Mouse (Mus musculus) heart, postnatal 25 days (tissue): ENCODE measurements at regions not wholly inside any gene's neighbourhood (a gene's known extent, or its start where the extent isn't known, plus 50 kb on each side); places are given as distances from the start of the nearest gene placed in this dataset.

Experiments used
- DNase-seq: peaks from one replicate; pipeline ENCODE4 v3.0.0; 2022; ENCODE audit warnings: low spot score
- intact Hi-C: fragments of 180-260 bp; cut with DNase I; formaldehyde crosslinking; loops from one replicate; pipeline ENCODE4 v1.15.1; 2025

DNA sequence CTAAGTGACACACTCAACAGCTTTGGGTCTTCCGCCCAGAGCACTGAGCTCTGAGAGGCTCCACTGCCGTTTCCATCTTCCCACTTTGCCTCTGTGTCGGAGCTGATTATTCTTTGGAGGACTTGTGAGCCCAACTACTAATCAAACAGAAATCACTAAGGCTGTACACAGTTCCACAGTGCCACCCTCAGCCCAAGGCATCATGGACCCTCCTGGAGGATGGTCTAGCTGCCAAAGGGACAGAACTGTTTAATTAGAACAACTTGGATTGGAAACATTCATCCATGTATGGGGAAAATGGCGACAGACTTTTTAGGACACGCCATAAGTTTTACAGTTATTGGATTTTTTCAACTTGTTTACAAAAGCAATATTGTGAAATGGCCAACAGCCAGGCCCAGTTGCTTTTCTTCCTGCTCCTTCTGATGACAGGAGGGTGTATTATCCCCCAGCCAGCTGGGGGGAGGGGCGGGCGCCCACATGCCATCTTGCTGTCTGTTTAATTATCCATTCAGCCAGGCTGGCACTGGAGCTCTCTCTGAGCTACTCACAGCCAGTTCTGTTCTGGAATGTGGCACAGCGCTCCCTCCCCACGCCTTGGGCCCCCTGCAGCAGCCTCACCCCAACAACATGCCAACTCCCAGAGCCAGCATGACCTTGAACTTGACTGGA is 98.4 kb upstream of the Smad3 start:
- intact Hi-C loops, result no loop called here
- no peak for DNase-seq

DNA sequence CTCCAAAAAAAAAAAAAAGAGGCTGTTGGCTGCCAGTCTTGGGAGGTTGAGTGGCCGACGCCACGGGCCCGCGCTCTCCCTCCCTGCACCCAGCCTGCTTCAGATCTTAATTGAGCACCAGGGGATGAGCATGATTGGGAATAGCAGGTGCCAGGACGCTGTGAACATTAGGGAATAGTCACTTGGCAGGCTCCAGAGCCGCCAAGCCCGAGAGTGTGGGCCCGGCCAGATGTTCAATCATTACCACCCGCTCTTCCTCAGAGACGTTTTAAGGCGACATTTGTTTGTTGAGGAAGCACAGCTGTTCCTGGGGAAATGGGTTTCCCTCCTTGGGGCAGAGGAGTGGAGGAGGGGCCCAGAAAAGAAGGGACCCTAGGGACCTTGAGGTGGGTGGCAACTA is 94.0 kb upstream of the Smad3 start:
- no peak for DNase-seq
- intact Hi-C loops, result no loop called here

DNA sequence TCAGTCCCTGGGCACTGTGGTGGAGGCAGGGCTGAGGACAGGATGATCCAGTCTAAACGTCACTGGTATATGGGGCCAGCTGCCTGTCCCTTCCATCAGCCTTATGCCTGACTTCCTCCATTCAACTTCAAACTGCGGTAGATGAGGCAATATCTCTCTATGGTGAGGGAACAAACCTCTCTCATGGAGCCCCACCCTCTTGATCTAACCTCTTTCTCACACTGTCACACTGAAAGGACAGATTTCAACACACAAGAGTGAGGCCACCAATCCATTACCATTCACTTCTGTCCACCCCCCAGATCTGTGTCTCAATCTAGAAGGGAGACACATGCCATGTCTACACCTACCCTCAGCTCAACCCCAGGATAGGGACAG is 92.5 kb upstream of the Smad3 start:
- DNase-seq, result no peak
- intact Hi-C loops, result no loop called here

DNA sequence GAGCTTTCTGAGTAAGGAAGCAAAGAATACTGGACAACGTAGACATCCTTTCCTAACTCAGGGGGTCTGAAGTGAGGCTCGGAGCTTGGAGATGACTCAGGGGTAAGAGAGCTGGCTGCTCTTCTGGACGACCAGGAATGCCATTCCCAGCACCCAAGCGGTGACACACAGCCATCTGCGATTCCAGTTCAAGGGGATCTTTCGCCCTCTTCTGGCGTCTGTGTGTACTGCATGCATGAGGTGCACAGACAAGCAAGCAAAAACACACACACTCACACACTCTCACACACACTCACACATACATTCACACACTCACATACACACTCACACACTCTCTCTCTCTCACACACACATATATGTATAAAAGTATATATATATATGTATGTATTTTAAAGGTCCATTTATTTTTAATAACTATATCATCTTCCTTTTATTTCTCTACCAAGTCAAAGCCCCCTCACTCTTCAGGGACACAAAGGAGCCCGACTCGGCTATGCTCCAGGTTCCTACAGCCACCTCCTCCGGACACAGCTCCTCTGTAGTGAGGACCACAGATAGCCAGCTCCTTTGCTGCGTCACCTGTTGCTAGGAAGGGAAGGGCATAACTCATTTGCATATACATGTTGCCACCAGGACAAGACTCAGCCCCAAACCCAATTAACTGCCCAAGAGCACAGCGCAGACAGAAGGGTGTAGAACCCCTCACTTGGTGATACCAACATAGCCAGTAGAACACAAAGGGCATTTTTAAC is 91.9 kb upstream of the Smad3 start:
- DNase-seq, result no peak
- intact Hi-C loops, result no loop called here

DNA sequence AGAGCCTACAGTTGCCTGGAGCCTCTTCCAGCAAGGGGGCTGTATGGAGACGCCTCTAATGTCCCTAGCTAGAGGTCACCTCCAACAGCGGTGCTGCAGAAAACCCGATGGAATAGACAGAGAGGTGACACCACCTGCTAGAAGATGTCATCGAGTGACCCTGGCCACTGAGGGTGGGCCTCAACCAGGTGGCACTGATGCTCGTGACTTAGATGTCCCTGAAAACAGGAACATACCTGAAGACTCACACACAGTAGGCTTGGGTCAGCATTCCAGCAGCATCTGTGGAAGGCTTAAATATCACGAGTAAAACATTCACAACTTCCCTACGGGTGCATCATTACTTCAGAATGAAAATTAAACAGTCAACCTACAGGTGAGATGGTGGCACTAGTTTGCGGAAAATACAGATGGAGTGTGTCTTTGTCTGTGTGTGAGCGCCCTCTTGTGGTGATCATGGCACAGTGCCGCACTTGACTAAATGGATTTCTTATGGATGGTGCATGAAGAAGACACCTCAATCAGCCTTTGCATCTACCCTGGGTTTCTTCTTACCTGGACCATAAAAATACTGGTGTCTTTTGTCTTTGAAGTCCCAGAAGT is 86.2 kb upstream of the Smad3 start:
- no peak for DNase-seq
- intact Hi-C loops, result loop anchor here (2.0 to 5.0 kb wide), 6 partner anchors 87 to 707 kb away; partner anchors contain the start of gene Smad3

DNA sequence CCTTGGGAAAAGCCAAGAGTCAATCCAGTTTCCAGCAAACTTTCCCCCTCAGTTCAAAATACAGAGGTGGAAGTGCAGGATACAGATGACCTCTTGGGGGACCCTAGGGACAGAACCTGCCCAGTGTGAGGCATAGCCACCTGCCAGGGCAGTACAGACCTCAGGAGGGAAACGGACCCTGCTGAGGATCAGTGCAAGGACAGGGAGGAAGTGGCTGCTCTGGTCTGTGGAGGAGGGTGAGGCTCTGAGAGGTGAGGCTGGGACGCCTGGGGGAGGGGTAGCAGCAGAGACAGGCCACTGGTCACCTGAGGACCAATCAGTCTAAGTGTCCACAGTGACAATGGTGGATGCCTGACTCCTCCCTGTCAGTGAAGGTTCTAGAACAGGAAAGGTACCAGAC is 85.6 kb upstream of the Smad3 start:
- intact Hi-C loops, result loop anchor here (5.0 kb wide), 5 partner anchors 86 to 706 kb away; partner anchors contain the start of gene Smad3
- DNase-seq, result no peak

DNA sequence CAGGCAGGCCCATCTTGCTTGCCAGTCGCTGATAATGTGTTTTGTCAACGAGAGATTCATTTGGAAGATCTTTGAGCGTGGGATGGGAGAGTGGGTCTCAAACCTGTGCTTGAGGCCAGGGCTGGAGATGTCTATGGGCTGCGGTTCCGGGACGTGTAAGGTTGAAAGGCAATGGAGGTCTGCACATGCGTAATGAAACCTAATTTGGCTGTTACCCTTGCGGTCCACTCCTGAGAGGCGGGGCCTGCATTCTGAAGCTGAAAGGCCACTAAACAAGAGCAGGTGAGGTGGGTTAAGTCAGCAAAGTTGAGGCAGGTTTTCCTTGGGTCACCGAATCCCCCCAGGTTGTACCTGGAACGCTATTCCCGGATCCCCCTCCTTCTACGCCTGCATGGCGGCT is 83.3 kb upstream of the Smad3 start:
- DNase-seq, result no peak
- intact Hi-C loops, result loop anchor here (5.0 kb wide), 5 partner anchors 84 to 704 kb away; partner anchors contain the start of gene Smad3

DNA sequence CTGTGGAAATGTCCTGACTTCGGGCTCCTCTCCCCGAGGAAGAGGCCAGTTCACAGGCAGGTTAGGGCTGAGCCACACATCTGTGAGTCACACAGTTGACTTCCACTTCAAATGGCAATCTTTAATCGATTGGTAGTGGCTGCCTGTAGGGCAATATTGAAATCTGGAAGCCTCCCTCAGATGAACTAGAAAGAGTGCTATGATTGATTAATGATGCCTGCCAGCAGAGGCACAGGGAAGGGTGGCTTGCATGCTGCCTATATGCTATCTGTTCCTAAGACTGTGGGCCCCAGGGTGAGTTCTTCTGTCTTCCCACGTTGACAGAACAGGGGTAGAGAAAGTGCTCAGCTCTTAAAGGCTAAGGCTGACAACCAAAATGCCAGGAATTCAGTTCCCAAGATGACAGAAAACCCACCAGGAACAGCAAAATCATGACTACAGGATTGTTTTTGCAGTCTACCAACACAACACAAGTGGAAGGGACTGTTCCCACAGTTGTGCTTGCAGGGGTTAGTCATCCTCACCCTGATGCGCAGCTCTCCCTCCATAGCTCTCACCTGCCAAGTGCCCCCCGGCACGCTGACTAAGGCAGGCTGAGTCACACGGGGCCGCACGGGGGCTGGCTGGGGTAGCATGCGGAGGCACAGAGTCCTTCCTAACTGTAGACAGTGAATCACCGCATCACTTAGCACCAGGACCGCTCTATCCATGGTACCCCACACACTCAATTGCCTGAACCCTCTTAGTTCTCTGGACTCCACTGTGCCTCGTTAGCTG is 81.4 kb upstream of the Smad3 start:
- no peak for DNase-seq
- intact Hi-C loops, result no loop called here

DNA sequence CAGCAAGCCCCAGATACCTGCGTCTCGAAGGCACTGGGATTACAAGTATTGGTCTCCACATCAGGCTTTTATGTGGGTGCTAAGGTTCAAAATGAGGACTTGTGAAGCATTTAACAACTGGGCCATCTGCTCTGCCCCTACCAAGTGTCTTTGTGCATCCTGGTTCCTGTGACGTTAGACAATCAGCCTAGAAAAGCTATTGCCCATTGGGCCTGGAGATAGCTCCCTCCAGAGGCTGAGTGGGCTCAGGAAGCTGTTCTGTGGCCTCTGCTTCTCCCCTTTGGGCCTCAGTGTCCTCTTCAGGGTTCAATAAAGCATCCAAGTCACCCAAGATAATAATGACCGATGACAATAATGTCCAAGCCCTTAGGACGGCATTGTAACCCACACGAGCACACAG is 79.8 kb upstream of the Smad3 start:
- DNase-seq, result no peak
- intact Hi-C loops, result no loop called here

DNA sequence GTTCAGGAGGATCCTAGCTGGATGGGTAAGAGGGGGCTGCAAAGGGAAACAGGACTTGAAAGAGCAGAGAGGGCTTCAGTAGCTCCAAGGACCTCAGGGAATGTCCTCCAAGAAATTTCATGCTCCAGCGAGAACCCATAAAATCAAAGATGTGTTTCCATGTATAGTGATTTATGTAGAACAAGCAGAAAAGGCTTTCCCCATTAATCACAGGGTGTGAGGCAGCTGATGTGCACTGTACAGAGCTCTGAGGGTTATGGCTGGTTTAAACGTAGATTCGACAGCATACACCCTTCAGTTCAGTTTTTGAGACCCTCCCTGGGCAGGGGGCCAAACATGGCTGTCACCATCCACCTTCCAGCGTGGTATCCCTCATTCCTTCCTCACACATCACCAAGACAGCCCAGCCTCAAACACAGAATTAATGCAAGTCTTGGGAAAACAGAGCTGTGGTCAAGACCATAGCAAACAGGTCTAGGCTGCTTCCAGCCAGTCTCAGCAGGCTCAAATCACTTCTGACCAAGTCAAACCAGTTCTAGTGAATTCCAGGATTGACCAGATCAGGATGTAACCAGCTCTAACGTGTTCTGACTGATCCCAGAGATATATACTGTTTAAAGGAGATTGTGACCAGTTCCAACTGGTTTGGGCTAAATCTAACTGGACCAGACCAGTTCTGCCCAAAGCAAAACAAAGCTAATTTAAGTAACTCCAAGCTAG is 78.9 kb upstream of the Smad3 start:
- DNase-seq, result no peak
- intact Hi-C loops, result no loop called here

DNA sequence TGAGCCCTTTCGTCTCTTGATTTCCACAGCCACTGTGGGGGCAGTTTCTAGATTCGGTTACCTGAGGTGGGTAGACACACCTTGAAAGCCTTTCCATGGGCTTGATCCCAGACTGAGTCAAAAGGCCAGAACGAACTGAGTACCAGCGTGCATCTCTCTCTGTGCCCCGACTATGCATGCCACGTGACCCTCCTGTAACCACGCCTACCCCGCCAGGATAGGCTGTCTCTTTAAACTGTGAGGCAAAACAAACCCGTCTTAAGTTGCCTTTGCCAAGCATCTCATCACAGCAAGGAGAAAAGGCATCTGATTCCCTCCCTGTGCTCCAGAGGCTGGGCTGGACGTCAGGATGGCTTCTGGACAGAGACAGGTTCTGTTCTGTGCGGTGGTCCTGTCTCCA is 78.2 kb upstream of the Smad3 start:
- intact Hi-C loops, result no loop called here
- no peak for DNase-seq

DNA sequence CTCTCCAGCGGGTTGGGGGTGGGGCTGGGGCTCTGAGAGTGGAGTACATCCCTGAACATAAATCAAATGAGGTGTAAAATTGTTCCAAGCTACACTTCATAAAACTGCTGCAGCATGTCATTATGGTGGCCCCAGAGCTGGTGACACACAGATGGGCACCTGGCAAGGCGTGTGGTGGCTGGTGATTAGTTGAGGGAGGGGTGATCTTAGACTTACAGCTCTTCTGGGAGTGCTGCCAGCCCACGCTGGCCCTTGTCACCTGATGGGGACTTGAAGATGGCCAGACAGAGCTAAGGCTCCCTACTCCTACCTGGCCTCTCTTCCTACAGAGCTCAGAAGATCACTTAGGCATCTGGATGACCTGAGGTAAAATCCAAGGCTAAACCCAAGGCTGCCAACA is 76.6 kb upstream of the Smad3 start:
- intact Hi-C loops, result no loop called here

DNA sequence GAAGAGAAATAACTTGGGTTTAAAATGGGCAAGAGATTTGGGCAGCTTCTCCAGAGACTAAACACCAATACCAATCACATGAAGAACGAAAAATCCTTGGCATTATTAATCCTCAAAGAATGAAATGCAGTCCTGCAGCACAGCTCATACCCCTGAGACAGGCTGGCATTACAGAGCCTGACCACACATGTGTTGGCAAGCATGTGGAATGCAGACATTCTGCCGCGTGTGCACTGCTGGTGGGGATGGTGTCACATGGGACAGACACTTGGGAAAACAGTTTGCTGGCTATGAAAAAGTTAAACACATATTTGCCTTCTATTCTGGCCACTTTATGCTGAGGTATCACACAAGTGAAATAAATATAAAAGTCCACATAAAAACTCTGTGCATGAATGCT is 60.4 kb upstream of the Smad3 start:
- no peak for DNase-seq
- intact Hi-C loops, result no loop called here

More for the DNA sequence above, 76.6 kb upstream of the Smad3 start:
- no peak for DNase-seq

DNA sequence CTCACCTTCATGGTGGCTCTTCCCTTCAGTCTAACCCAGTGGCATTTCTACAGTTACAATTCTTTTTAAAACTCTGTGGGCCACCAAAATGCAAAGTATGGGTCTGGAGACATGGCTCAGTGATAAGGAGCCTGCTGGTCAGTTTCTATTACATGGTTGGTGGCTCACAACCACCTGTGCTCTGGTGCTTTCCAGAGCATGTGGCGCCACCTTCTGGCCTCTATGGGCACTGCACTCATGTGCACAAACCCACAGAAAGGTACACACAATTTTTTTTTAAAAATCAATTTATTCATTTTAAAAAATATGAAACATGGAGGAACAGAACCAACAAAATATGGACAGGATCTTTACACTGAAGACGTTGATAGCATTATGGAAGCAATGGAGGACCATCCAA is 58.7 kb upstream of the Smad3 start:
- no peak for DNase-seq
- intact Hi-C loops, result no loop called here

DNA sequence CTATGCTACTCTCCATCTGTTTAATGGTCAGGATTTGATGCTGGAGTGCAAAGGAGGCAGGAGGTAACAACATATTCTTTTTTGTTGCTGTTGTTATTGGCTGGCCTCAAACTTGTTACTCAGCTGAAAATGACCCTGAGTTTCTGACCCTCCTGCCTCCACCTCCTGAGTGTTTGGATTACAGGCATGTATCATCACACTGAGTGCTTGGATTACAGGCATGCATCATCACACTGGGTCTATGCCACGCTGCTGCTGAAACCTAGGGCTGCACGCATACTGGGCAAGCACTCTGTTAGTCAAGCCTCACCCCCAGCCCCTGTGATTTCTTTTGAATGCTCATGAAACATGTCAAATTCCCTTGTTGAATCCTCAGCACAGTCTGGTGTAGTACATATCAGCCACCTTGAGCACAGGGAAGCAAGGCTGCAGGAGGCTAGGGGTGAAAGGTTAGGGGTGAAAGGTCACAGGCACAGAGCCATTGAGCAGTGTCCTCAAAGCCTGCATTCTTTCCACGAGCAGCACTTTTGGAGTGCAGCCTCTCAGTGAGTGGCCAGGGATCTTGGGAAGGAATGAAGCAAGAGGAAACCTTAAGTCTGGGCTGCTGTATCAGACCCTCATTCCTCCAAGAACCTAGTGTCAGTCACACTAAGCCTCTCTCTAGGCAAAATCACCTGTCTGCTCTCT is 52.2 kb upstream of the Smad3 start:
- intact Hi-C loops, result no loop called here

More for the DNA sequence above, 52.2 kb upstream of the Smad3 start:
- DNase-seq, result no peak
